Mouse (Mus musculus) neural tube, embryonic 12.5 days (tissue): Measurements from ENCODE around the gene Rspo1. TPM values are rescaled to one million over a fixed set of nuclear protein-coding genes. Genes with fewer than 3 reads are reported as not detected.

ENCODE experiments used
- ATAC-seq: fragments of 200-750 bp; cut with Nextera tagmentation; 2 replicates; pipeline ENCODE4 v1.8.0; 2017; ENCODE audit warnings: low read depth, mild to moderate bottlenecking, moderate TSS enrichment, moderate library complexity; ENCODE audit not compliant: low FRiP score
- H3K27ac ChIP-seq: fragments of 300-500 bp; sonication (generic); 2 replicates; pipeline ENCODE4 v1.5.1; 2016
- H3K27me3 ChIP-seq: fragments of 300-500 bp; sonication (generic); replicated peaks from 2 replicates; pipeline ENCODE4 v1.6.1; 2016; ENCODE audit warnings: mild to moderate bottlenecking
- H3K36me3 ChIP-seq: fragments of 300-500 bp; sonication (generic); 2 replicates; pipeline ENCODE4 v1.6.1; 2016; ENCODE audit warnings: mild to moderate bottlenecking
- H3K4me1 ChIP-seq: fragments of 300-500 bp; sonication (generic); 2 replicates; pipeline ENCODE4 v1.6.1; 2016
- H3K4me2 ChIP-seq: fragments of 300-500 bp; sonication (generic); replicated peaks from 2 replicates; pipeline ENCODE4 v1.6.1; 2016; ENCODE audit warnings: mild to moderate bottlenecking
- H3K4me3 ChIP-seq: fragments of 300-500 bp; sonication (generic); 2 replicates; pipeline ENCODE4 v1.5.1; 2016
- H3K9ac ChIP-seq: fragments of 300-500 bp; sonication (generic); 2 replicates; pipeline ENCODE4 v1.6.1; 2016; ENCODE audit warnings: mild to moderate bottlenecking
- H3K9me3 ChIP-seq: fragments of 300-500 bp; sonication (generic); 2 replicates; pipeline ENCODE4 v1.6.1; 2016; ENCODE audit warnings: mild to moderate bottlenecking
- WGBS: fragments of 180-500 bp; shearing (Covaris S2); methylation state at CpG from one replicate; pipeline ENCODE4 v1.1.7; 2016; 5-methylcytosine and 5-hydroxymethylcytosine counted together
- polyA plus RNA-seq: library from polyadenylated mRNA; unstranded; fragments of >200 nt; fragmentation: Nextera tagmentation; extraction: Ambion mirVana; gene quantifications from 2 replicates; pipeline ENCODE4 v1.2.1, GENCODE M21; 2016

Rspo1 gene
- polyA plus RNA-seq, 1 experiment from 2014 or later: 4.6 TPM

DNA sequence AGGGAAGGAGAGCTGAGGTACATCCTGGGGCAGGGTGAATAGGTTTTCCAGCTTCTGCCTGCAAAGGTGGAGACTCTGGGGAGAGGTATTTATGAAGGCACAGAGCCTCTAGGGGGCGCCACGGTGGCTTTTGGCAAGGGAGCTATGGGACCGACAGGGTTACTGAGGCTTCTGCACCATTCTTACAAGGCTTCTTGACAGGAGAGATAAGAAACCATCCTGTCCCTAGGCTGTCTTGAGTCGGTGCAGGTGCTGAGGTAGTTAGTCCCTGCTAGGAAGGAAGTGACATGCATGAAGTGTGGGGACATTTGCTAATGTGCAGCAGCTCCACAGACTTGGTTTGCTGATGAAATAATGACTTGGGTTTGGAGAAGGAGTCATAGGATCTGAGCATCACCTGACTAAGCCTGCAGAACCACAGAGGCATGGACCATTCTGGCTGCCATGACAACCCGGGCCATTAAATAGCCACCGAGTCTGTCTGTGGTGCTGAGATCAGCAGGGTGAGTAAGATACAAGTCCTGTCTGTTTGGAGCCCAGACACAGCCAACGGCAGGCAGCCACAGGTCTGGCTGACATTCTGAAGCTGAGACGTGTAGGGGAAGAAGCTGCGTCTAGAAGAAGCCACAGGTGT is 2.2 kb upstream of the Rspo1 start:
- no peak for ATAC-seq
- H3K4me2 ChIP-seq: no peak overlapping the region
- 18% methylated on average over 9 of the region's 9 CpGs for whole genome bisulfite sequencing
- no peak overlapping the region for H3K27ac ChIP-seq
- peaks cover 74% of the 10 kb centered on the region for H3K27me3 ChIP-seq
- H3K9me3 ChIP-seq: no peaks in the 10 kb centered on the region
- no peak overlapping the region for H3K9ac ChIP-seq
- no peaks in the 10 kb centered on the region for H3K36me3 ChIP-seq
- no peak overlapping the region for H3K4me3 ChIP-seq
- H3K4me1 ChIP-seq: peaks cover 10% of the 10 kb centered on the region

DNA sequence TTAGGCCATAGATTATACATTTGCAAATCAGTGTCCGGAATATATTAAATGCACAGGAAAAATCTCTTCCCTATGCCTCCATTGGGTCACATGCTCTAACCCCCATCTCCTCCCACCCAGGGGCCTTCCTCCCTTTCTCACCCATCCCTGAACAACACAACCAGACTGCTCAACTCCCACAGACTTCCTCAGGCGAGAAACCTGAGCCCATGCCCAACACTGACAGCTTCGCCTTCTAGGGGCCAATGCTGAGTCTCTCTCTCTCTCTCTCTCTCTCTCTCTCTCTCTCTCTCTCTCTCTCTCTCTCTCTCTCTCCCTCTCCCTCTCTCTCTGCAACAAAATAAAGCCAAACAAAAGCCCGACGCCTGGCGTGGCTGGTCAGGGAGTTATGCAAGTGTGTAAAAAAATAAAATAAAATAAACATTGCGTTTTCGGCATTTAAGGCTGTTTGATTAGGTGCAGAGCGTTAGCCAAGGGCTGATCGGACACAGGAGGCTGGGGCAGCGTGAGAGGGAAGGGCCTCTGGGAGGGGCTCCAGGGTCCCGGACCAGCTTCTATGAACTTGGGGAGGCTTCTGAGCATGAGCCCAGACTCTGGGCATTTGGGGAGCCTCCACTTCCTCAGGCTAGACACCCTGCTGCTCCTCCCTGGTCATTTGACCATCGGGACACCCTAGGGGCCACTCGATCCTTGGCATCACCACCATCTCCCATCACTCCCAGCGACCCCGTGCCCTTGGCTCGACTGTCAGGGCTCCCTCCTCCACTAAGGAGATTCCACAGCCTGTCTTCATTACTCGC is 1.2 kb upstream of the Rspo1 start:
- no peak overlapping the region for H3K27ac ChIP-seq
- H3K4me2 ChIP-seq: no peak overlapping the region
- no peak overlapping the region for H3K4me3 ChIP-seq

DNA sequence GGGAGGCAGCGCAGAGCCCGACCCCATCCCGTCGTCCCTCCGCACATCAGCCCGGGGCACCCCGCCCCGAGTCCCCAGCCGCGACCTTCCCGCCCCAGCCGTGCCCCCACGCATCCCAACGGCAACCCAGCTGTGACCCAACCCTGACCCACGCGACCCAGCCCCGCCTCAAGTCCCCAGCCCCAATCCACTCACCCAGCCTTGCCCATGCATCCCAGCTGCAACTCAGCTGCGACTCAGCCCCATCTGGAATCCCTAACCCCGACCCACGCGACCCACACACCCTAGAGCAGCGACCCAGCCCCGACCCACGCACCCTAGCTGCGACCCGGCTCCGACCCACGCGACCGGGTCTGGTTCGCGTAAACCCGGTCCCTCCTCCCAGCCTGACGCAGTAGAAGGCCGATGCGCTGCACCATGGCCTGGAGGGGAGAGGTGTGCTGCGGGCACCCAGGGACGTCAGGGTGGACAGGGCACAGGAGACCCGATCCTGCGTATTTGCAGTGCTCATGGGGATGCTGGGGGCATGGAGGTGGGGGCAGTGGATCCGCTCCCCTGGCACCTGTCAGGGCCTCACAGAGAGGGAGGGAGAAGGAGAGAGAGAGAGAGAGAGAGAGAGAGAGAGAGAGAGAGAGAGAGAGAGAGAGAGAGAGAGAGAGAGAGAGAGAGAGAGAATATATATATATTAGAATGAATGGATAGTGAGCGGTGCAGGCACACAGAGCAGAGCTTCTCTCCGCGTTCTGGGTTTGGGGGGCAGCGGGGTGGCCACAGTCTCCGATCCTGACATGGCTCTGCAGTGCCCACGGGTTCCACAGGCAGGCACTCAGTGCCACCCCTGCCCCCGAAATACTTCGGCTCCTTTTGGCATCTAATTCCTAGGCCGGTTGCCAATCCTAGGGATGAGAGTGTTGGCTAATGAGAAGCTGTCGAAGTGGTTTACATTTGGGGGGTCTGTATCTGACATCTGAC is 795 bp downstream of the Rspo1 start:
- H3K27me3 ChIP-seq: peaks cover 97% of the 10 kb centered on the region
- H3K4me2 ChIP-seq: peak overlapping the region; percentile 64
- no peaks in the 10 kb centered on the region for H3K36me3 ChIP-seq
- H3K9me3 ChIP-seq: no peaks in the 10 kb centered on the region
- no peak overlapping the region for H3K27ac ChIP-seq
- H3K4me3 ChIP-seq: peak overlapping the region; percentile 32
- ATAC-seq: no peak
- peaks cover 19% of the 10 kb centered on the region for H3K4me1 ChIP-seq
- peak overlapping the region; percentile 22; the same call in 1 of the 2 replicates for H3K9ac ChIP-seq
- 4% methylated on average over 50 of the region's 51 CpGs for WGBS

More for the DNA sequence above, 1.2 kb upstream of the Rspo1 start:
- peaks cover 85% of the 10 kb centered on the region for H3K27me3 ChIP-seq
- no peaks in the 10 kb centered on the region for H3K9me3 ChIP-seq
- no peak overlapping the region for H3K9ac ChIP-seq
- no peaks in the 10 kb centered on the region for H3K36me3 ChIP-seq
- H3K4me1 ChIP-seq: peaks cover 16% of the 10 kb centered on the region
- 7% methylated on average over 18 of the region's 18 CpGs for whole genome bisulfite sequencing
- ATAC-seq: no peak

DNA sequence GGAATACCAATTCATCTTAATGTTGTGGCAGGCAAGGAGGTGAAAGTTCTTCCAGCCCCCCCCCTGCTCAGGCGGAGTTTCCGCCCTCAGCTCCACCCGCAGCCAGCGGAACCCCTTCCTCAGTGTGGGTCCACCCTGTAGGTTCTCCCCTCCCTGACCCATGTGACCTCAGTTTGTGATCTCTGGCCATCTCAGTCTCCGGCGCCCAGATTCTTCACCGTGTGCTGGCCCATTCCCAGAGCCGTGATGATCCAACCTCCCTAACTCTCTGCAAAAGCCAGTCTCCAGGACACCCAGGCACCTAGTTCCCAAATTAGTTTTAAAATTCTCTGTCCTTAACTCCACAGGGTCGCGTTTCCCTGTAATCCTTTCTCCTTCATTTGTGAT is 1.5 kb downstream of the Rspo1 start:
- Histone ChIP-seq H3K4me3 (no peak overlapping the region), H3K9ac (no peak overlapping the region), H3K27ac (no peak overlapping the region), H3K4me2 (no peak overlapping the region), H3K27me3 (peaks cover 90% of the 10 kb centered on the region), H3K4me1 (peaks cover 19% of the 10 kb centered on the region), H3K9me3 (no peaks in the 10 kb centered on the region), H3K36me3 (no peaks in the 10 kb centered on the region)
- 8% methylated on average over 10 of the region's 10 CpGs for WGBS
- ATAC-seq: no peak

DNA sequence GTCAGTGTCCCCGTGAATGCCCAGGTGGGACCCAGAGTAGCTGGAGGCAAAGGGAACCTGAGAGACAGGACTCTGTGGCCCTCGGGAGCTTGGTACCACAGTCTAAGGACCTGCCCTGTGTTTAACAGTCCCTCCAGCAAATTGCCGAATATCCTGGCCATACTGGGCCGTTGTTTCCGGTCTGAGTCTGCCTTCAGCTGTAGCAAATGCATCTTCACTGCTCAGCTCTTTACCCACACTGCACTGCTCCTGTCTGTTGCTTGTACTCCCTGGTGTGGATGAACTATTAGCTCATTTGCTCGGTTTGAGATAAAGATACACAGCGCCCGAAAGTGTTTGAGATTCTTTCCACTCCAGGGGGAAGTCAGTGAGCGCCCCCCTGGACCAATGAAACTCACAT is 2.2 kb downstream of the Rspo1 start:
- WGBS: 21% methylated on average over 9 of the region's 9 CpGs
- H3K9me3 ChIP-seq: no peaks in the 10 kb centered on the region
- ATAC-seq: no peak
- H3K4me2 ChIP-seq: no peak overlapping the region
- peaks cover 83% of the 10 kb centered on the region for H3K27me3 ChIP-seq
- H3K27ac ChIP-seq: no peak overlapping the region
- peaks cover 19% of the 10 kb centered on the region for H3K4me1 ChIP-seq
- no peak overlapping the region for H3K4me3 ChIP-seq
- no peaks in the 10 kb centered on the region for H3K36me3 ChIP-seq
- H3K9ac ChIP-seq: no peak overlapping the region

DNA sequence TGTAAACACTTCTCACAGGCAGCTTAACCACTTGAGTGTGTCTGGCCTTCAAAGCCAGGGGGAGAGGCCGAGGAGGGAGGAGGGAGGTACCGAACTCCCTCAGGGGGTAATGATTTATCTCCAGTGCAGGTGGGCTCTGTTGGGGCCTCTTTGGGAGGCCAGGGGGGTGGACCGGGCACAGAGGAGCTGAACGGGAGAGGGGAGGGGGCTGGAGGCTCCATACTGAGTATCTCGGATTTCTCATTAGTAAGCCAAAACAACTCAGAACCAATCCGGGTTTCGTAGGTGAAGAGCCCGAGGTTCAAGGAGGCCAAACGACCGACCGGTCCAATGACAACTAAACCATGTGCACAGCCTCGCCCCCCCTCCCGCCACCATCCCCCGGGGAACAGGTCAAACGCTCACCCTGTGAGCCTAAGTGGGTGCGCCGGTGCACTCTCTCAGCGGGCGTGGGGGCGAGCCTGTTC is 3.6 kb downstream of the Rspo1 start:
- WGBS: 3% methylated on average over 20 of the region's 20 CpGs
- H3K36me3 ChIP-seq: no peaks in the 10 kb centered on the region
- H3K9ac ChIP-seq: no peak overlapping the region
- no peak overlapping the region for H3K4me3 ChIP-seq
- H3K4me1 ChIP-seq: peaks cover 19% of the 10 kb centered on the region
- no peaks in the 10 kb centered on the region for H3K9me3 ChIP-seq
- peaks cover 69% of the 10 kb centered on the region for H3K27me3 ChIP-seq
- 0 out of 2 replicates have a peak, but pooled peaks have one; percentile 21 for ATAC-seq
- no peak overlapping the region for H3K27ac ChIP-seq
- H3K4me2 ChIP-seq: peak overlapping the region; percentile 36

DNA sequence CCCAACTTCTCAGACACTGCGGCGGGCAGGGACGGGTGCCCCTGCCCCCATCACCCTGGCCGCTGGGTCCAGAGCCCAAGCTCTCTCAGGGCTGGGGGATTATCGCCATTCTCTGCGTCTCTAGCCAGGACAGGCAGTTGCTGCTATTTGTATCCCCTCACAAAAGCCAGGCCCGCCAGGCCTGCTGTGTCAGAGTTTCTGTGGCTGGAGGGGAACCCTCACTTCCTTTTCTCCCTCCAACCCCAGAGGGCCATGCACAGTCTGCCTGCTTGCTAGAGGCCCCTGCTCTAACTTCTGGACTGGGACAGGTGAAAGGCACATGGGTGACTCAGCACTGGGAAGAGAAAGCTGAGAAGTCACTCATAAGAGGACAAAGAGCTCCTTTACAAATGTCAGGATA is 4.1 kb downstream of the Rspo1 start:
- Histone ChIP-seq H3K27ac (no peak overlapping the region), H3K9me3 (no peaks in the 10 kb centered on the region), H3K4me2 (peak overlapping the region; percentile 36), H3K4me1 (peaks cover 19% of the 10 kb centered on the region), H3K27me3 (peaks cover 64% of the 10 kb centered on the region), H3K9ac (no peak overlapping the region), H3K4me3 (no peak overlapping the region), H3K36me3 (no peaks in the 10 kb centered on the region)
- no peak for ATAC-seq
- 7% methylated on average over 7 of the region's 7 CpGs for WGBS

DNA sequence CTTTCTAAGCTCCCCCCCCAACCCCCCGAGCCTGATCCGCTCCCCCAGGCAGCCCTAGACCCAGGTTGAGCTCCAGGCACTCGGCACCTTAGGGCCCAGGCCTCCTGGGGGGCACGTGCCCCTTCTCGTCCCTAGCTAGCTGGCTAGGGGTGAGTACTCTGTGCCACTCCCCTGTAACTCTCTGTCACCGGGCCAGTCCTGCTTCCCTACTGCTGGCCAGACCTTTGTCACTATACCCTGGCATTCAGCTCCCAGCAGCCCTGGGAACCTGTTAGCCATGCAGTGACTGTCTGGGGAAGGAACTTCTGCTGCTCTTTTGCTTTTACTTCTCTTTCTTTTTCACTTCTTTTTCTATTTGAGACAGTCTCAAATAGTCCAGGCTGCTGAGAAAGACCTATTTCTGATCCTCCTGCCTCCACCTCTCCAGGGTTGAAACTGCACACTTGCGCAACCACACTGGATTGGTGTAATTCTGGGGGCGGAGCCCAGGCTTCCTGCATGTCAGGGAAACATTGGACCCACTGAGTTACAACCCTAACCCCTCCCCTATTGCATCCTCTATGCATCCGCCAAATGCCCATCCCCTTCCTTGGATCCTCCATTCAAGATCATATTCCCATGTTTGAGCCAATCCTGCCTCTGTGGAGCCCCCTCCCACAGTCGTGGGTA is 11.4 kb downstream of the Rspo1 start:
- Histone ChIP-seq H3K4me3 (no peak overlapping the region), H3K36me3 (no peaks in the 10 kb centered on the region), H3K27me3 (no peaks in the 10 kb centered on the region), H3K9ac (no peak overlapping the region), H3K27ac (no peak overlapping the region), H3K9me3 (no peaks in the 10 kb centered on the region), H3K4me2 (no peak overlapping the region), H3K4me1 (no peaks in the 10 kb centered on the region)
- 75% methylated on average over 10 of the region's 10 CpGs for WGBS
- no peak for ATAC-seq

DNA sequence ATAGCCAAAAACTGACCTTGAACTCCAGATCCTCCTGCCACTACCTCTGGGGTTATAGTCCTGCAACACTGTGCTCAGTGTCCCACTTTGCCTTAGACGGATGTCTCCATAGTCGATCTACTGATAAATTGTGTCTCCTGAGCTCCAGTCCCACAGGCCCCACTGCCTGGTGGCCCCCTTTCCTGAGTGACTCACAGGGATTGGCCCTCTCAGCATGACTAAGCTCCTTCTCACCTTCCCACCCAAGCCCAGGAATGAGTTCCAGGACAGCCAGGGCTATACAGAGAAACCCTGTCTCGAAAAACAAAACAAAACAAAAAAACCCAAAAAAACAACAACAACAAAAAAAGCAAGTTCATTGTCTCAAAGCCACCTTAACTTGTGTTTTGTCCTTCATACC is 13.3 kb downstream of the Rspo1 start:
- no peak for ATAC-seq
- WGBS: 88% methylated on average over 3 of the region's 3 CpGs
- Histone ChIP-seq H3K27ac (no peak overlapping the region), H3K27me3 (no peaks in the 10 kb centered on the region), H3K9ac (no peak overlapping the region), H3K9me3 (no peaks in the 10 kb centered on the region), H3K4me1 (no peaks in the 10 kb centered on the region), H3K36me3 (no peaks in the 10 kb centered on the region), H3K4me3 (no peak overlapping the region), H3K4me2 (no peak overlapping the region)

DNA sequence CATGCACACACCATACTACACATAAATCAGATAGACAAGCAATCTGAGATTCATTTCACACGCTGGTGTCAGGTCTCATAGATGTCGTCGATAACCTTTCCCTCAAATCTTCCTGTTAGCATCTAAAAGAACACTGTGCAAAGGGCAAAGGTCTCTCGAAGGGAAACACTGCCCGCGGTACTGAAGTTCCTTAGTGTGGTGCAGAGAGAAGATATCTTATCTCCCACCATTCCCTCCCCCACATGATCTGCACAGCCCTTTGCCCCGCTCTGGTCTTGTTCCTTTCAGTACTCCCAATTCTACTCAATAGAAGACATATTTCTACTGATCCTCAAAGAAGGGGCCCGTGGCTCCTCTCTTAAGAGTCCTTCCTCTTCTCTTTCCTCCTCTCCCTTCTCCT is 16.7 kb downstream of the Rspo1 start:
- H3K4me1 ChIP-seq: peaks cover 5% of the 10 kb centered on the region; the same call in 1 of the 2 replicates
- H3K27ac ChIP-seq: no peak overlapping the region
- H3K9ac ChIP-seq: no peak overlapping the region
- WGBS: 81% methylated on average over 8 of the region's 8 CpGs
- H3K36me3 ChIP-seq: no peaks in the 10 kb centered on the region
- H3K4me3 ChIP-seq: no peak overlapping the region
- H3K4me2 ChIP-seq: no peak overlapping the region
- H3K27me3 ChIP-seq: peaks cover 17% of the 10 kb centered on the region
- no peaks in the 10 kb centered on the region for H3K9me3 ChIP-seq
- no peak for ATAC-seq

DNA sequence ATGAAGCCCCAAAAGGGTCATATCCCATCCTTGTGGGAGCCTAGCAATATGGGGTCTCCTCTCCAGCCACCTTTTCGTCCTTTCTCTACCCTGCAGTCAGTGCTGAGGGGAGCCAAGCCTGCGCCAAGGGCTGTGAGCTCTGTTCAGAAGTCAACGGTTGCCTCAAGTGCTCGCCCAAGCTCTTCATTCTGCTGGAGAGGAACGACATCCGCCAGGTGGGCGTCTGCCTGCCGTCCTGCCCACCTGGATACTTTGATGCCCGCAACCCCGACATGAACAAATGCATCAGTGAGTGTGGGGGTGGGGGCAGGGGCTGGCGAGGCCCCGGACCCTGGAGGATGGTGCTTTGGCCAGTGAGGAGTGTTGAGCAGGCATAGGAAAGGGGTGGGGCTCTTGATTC is 18.7 kb downstream of the Rspo1 start:
- Histone ChIP-seq H3K36me3 (no peaks in the 10 kb centered on the region), H3K9ac (no peak overlapping the region), H3K4me1 (peaks cover 5% of the 10 kb centered on the region; the same call in 1 of the 2 replicates), H3K27ac (no peak overlapping the region), H3K27me3 (peaks cover 30% of the 10 kb centered on the region), H3K9me3 (no peaks in the 10 kb centered on the region), H3K4me2 (no peak overlapping the region), H3K4me3 (no peak overlapping the region)
- ATAC-seq: no peak
- WGBS: 51% methylated on average over 12 of the region's 12 CpGs
